Mouse (Mus musculus) v-Abl transformed pro-B cells (cell line): Measurements from ENCODE around the gene Pde1b.

Source experiments
- in situ Hi-C, 2 experiments: fragments of 400-800 bp; cut with MboI; formaldehyde crosslinking; loops; one replicate each; pipeline ENCODE4 v1.15.1; 2025; ENCODE audit not compliant: unreplicated experiment in 2 of 2

Gene Pde1b

GRCm38 (mm10) chr15:103502435-103503250, at the start of gene Pde1b:
Gene Pde1b (plus strand): TSS chr15:103503034.
- in situ Hi-C loops, result no loop called here

GRCm38 (mm10) chr15:103453551-103454218, 49.1 kb upstream of the Pde1b start, which contains the start of gene Nckap1l:
Gene Nckap1l (plus strand): TSS chr15:103453794.
- in situ Hi-C loops, result loop anchor here (10.0 to 25.0 kb wide), 4 partner anchors 99 to 1366 kb away; partner anchors contain the start of gene Zfp385a (in 1 of the 2)

GRCm38 (mm10) chr15:103454449-103454848, 48.4 kb upstream of the Pde1b start:
- in situ Hi-C loops, result loop anchor here (10.0 to 25.0 kb wide), 4 partner anchors 100 to 1367 kb away; partner anchors contain the start of gene Zfp385a (in 1 of the 2)

- in situ Hi-C loops, result loop anchor here (25.0 kb wide), 2 partner anchors 925 to 1375 kb away; no protein-coding TSS in a partner anchor
Observed at GRCm38 (mm10) chr15:103462539-103463261, 40.1 kb upstream of the Pde1b start.

- in situ Hi-C loops, result loop anchor here (25.0 kb wide), 2 partner anchors 934 to 1384 kb away; no protein-coding TSS in a partner anchor
Observed at GRCm38 (mm10) chr15:103471488-103472194, 31.2 kb upstream of the Pde1b start.

- in situ Hi-C loops, result loop anchor here (25.0 kb wide), 2 partner anchors 935 to 1385 kb away; no protein-coding TSS in a partner anchor
Observed at GRCm38 (mm10) chr15:103472265-103472664, 30.6 kb upstream of the Pde1b start.

- in situ Hi-C loops, result loop anchor here (25.0 kb wide), 2 partner anchors 936 to 1386 kb away; no protein-coding TSS in a partner anchor
Observed at GRCm38 (mm10) chr15:103473182-103473581, 29.7 kb upstream of the Pde1b start.

- in situ Hi-C loops, result loop anchor here (25.0 kb wide), 2 partner anchors 936 to 1386 kb away; no protein-coding TSS in a partner anchor
Observed at GRCm38 (mm10) chr15:103473769-103474168, 29.1 kb upstream of the Pde1b start.

- in situ Hi-C loops, result no loop called here
Observed at GRCm38 (mm10) chr15:103479080-103479606, 23.7 kb upstream of the Pde1b start.

- in situ Hi-C loops, result no loop called here
Observed at GRCm38 (mm10) chr15:103480129-103480528, 22.7 kb upstream of the Pde1b start.

GRCm38 (mm10) chr15:103482488-103482887, 20.3 kb upstream of the Pde1b start:
- in situ Hi-C loops, result no loop called here

- in situ Hi-C loops, result no loop called here
Observed at GRCm38 (mm10) chr15:103484490-103484889, 18.3 kb upstream of the Pde1b start.

GRCm38 (mm10) chr15:103485106-103485505, 17.7 kb upstream of the Pde1b start:
- in situ Hi-C loops, result no loop called here

- in situ Hi-C loops, result no loop called here
Observed at GRCm38 (mm10) chr15:103486658-103487057, 16.2 kb upstream of the Pde1b start.

- in situ Hi-C loops, result no loop called here
Observed at GRCm38 (mm10) chr15:103488336-103488735, 14.5 kb upstream of the Pde1b start.

GRCm38 (mm10) chr15:103496204-103497140, 6.4 kb upstream of the Pde1b start:
- in situ Hi-C loops, result no loop called here

GRCm38 (mm10) chr15:103498157-103498556, 4.7 kb upstream of the Pde1b start:
- in situ Hi-C loops, result no loop called here

- in situ Hi-C loops, result no loop called here
Observed at GRCm38 (mm10) chr15:103500723-103501122, 2.1 kb upstream of the Pde1b start.
